Mouse (Mus musculus) heart, postnatal 0 days (tissue): ENCODE results near the gene Gm20696. TPM values are rescaled to one million over a fixed set of nuclear protein-coding genes. Genes with fewer than 3 reads are reported as not detected.

Experiments
- ATAC-seq: fragments of 200-750 bp; cut with Nextera tagmentation; 2 replicates; pipeline ENCODE4 v1.8.0; 2017; ENCODE audit warnings: low read depth, moderate number of reproducible peaks, moderate library complexity; ENCODE audit not compliant: insufficient read depth
- DNase-seq: peaks from one replicate; pipeline ENCODE4 v3.0.0-alpha.2; 2016; ENCODE audit warnings: low spot score
- H3K27ac ChIP-seq: fragments of 300-500 bp; sonication (generic); 2 replicates; pipeline ENCODE4 v1.5.1; 2014; ENCODE audit warnings: low read depth, mild to moderate bottlenecking
- H3K27me3 ChIP-seq: fragments of 300-500 bp; sonication (generic); 2 replicates; pipeline ENCODE4 v1.6.1; 2014; ENCODE audit warnings: low read length, mixed read lengths; ENCODE audit not compliant: control insufficient read depth, insufficient read depth
- H3K36me3 ChIP-seq: fragments of 300-500 bp; sonication (generic); replicated peaks from 2 replicates; pipeline ENCODE4 v1.6.1; 2014; ENCODE audit warnings: low read length, mixed read lengths; ENCODE audit not compliant: control insufficient read depth, insufficient read depth
- H3K4me1 ChIP-seq: fragments of 300-500 bp; sonication (generic); 2 replicates; pipeline ENCODE4 v1.6.1; 2014; ENCODE audit warnings: antibody characterized with exemption; ENCODE audit not compliant: control insufficient read depth, insufficient read depth
- H3K4me2 ChIP-seq: fragments of 300-500 bp; sonication (generic); 2 replicates; pipeline ENCODE4 v1.6.1; 2014; ENCODE audit warnings: low read depth, mild to moderate bottlenecking, low read length, moderate library complexity
- H3K4me3 ChIP-seq: fragments of 300-500 bp; sonication (generic); 2 replicates; pipeline ENCODE4 v1.5.1; 2014; ENCODE audit warnings: low read depth, low read length
- H3K9ac ChIP-seq: fragments of 300-500 bp; sonication (generic); replicated peaks from 2 replicates; pipeline ENCODE4 v1.6.1; 2014; ENCODE audit warnings: low read depth, low read length, mixed read lengths
- H3K9me3 ChIP-seq: fragments of 300-500 bp; sonication (generic); replicated peaks from 2 replicates; pipeline ENCODE4 v1.6.1; 2016; ENCODE audit warnings: low read length; ENCODE audit not compliant: control insufficient read depth
- CTCF ChIP-seq: IDR thresholded peaks from 2 replicates; pipeline ENCODE4 v1.5.1; 2016; ENCODE audit warnings: antibody characterized with exemption, control low read depth, low read depth
- EP300 ChIP-seq: IDR thresholded peaks from 2 replicates; pipeline ENCODE4 v1.6.1; 2016; ENCODE audit warnings: antibody characterized with exemption, low read depth
- WGBS: fragments of 180-500 bp; shearing (Covaris S2); extraction: QIAGEN DNeasy Blood & Tissue Kit; methylation state at CpG from one replicate; pipeline ENCODE4 v1.1.7; 2014; 5-methylcytosine and 5-hydroxymethylcytosine counted together
- polyA plus RNA-seq: library from polyadenylated mRNA; unstranded; fragments of >200 nt; fragmentation: Nextera tagmentation; extraction: Ambion mirVana; gene quantifications from 2 replicates; pipeline ENCODE4 v1.2.1, GENCODE M21; 2015
- total RNA-seq: library from RNA; depleted of rRNA; stranded (reverse); fragments of >200 nt; gene quantifications from 2 replicates; pipeline ENCODE4 v1.2.3, GENCODE M21; 2014; ENCODE audit warnings: low replicate concordance

Gm20696 gene
- total and polyA plus RNA-seq, 2 experiments from 2014 or later: 0.95 to 2.0 TPM

DNA sequence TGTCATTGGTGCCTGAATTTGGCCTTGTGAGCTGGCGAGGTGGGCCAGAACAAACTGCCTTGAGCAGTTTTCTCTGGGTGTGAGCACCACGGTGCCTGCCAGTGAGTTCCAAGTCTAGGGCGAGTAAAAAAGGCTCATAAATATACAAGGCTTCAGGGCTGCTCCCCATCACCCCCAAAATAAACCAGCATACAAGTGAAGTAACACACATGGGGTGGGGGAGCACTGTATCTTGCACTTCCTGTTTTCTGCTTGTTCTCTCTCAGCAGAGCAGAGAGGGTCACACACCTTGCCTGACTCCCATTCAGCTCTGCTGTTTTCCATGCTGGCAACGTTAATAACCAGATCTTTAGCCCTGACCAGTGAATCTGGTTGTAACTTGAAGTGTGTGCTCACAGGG is 29.1 kb downstream of the Gm20696 start:
- no peaks in the 10 kb centered on the region for H3K27me3 ChIP-seq
- no peaks in the 10 kb centered on the region for H3K9me3 ChIP-seq
- H3K27ac ChIP-seq: no peak overlapping the region
- DNase-seq (no peak), ATAC-seq (no peak)
- WGBS: 73% methylated on average over 4 of the region's 4 CpGs
- TF ChIP-seq EP300 (no peak), CTCF (no peak)
- H3K4me3 ChIP-seq: no peak overlapping the region
- H3K36me3 ChIP-seq: peaks cover 36% of the 10 kb centered on the region
- H3K4me1 ChIP-seq: no peaks in the 10 kb centered on the region
- no peak overlapping the region for H3K4me2 ChIP-seq
- no peak overlapping the region for H3K9ac ChIP-seq

DNA sequence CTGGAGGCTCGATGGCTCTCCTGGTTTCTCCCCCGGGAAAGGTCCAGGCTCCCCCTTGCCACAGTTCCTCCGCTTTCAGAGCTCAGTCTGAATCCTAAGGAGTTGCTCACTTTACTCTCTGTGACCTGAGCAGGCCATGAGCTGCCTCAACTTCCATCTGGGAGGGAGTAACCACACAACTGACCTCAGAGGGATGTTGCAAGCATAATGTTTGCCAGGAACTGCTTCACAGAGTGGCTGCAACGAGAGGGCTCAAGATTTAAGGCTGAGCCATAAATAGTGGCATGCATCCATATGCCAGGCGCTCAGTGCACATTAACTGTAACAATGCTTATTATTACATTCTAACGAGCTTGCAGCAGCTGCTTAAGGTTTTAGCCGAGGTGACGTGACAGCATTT is 29.8 kb downstream of the Gm20696 start:
- DNase-seq (no peak), ATAC-seq (no peak)
- H3K9me3 ChIP-seq: no peaks in the 10 kb centered on the region
- H3K27ac ChIP-seq: no peak overlapping the region
- no peak overlapping the region for H3K4me2 ChIP-seq
- peaks cover 38% of the 10 kb centered on the region for H3K36me3 ChIP-seq
- TF ChIP-seq CTCF: no peak
- TF ChIP-seq EP300: no peak
- H3K27me3 ChIP-seq: no peaks in the 10 kb centered on the region
- H3K4me1 ChIP-seq: no peaks in the 10 kb centered on the region
- 75% methylated on average over 8 of the region's 8 CpGs for WGBS
- no peak overlapping the region for H3K9ac ChIP-seq
- no peak overlapping the region for H3K4me3 ChIP-seq

DNA sequence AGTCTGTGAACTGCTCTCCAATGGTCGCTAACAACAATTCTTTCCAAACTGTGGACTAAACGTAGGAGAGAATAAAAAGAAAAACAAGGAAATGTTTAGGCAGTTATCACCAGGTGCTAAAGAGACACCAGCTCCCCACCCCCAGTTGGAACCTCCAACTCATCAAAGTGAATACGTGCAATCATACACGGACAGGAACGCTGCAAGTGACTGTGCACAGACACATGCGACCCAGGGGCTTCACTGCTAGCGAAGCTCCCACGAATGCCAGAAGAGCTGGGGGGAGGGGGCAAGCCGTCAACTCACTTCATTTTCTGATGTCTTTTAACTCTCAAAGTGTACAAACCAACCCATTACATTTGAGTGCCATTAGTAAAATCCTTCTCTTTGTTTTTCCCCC is 30.5 kb downstream of the Gm20696 start:
- no peak overlapping the region for H3K4me3 ChIP-seq
- no peaks in the 10 kb centered on the region for H3K27me3 ChIP-seq
- H3K27ac ChIP-seq: no peak overlapping the region
- peaks cover 38% of the 10 kb centered on the region for H3K36me3 ChIP-seq
- no peaks in the 10 kb centered on the region for H3K9me3 ChIP-seq
- H3K9ac ChIP-seq: no peak overlapping the region
- H3K4me2 ChIP-seq: no peak overlapping the region
- 81% methylated on average over 9 of the region's 9 CpGs for WGBS
- no peaks in the 10 kb centered on the region for H3K4me1 ChIP-seq
- no peak for TF ChIP-seq CTCF
- no peak for ATAC-seq
- DNase-seq: no peak

DNA sequence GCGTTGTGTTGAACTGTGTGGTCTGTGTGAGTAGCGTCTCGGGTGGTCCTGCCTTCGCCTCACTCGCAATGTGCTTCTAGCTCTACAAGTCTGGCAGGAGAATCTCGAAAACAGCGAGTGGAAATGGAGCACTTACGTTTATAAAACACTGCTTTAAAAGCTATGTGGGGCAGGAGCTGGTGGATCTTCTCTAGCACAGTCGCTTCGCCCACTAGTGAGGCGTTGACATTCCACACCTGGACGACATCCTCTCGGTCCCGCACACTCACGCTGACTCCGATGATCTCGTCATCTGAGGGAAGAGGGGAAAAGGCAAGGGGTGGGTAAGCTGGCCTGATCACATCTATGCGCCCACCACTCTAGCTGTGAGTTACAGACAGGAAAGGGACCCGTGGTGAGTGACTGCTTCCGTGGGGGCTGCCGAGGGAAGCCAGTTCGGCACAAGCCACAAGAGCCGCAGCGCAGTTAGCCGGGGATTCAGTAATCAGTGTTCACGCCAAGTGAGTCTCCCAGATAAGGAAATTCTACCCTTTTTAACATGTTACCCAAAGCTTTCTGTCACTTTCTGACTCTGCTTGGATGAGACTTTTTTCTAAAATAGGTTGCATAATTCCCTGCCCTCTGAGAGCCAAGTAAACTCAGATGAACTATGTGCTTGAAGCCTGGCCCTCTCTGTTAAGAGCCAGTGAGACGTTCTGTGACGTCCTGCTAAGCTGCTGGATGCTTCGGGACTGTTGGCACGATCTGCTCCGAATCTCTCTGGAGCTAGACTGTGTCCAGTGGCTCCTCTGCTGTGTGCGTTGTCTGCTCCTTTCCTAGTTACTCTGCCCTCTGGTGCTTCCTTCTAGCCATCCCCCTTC is 34.2 kb downstream of the Gm20696 start:
- peaks cover 30% of the 10 kb centered on the region for H3K36me3 ChIP-seq
- WGBS: 78% methylated on average over 32 of the region's 32 CpGs
- H3K4me3 ChIP-seq: no peak overlapping the region
- H3K4me2 ChIP-seq: no peak overlapping the region
- H3K9ac ChIP-seq: no peak overlapping the region
- TF ChIP-seq CTCF: no peak
- no peaks in the 10 kb centered on the region for H3K4me1 ChIP-seq
- H3K27ac ChIP-seq: no peak overlapping the region
- no peaks in the 10 kb centered on the region for H3K9me3 ChIP-seq
- no peak for ATAC-seq
- DNase-seq: no peak
- no peaks in the 10 kb centered on the region for H3K27me3 ChIP-seq

DNA sequence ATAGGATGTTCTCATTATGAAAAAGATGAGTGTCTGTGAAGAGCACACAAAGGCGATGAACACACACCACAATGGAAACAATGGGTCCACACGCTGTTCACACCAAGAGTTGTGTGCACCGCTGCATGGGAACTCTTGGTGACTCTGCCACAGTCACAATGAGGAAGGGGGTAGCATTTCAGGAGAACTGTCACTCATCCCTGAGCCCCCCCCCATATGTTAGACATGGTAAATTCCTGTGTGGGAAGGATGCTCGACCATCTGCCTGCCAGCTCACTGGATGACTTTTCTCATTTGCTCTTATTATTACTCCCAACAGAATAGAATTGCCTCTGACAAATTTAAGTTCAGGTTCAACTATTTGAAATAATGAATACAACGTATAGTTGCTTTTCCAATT is 35.0 kb downstream of the Gm20696 start:
- Histone ChIP-seq H3K36me3 (peaks cover 33% of the 10 kb centered on the region), H3K9me3 (no peaks in the 10 kb centered on the region), H3K27me3 (no peaks in the 10 kb centered on the region), H3K27ac (no peak overlapping the region), H3K4me2 (no peak overlapping the region), H3K4me3 (no peak overlapping the region), H3K9ac (no peak overlapping the region), H3K4me1 (no peaks in the 10 kb centered on the region)
- no peak for TF ChIP-seq EP300
- no peak for TF ChIP-seq CTCF
- DNase-seq (no peak), ATAC-seq (no peak)
- 88% methylated on average over 5 of the region's 5 CpGs for WGBS
